Mouse (Mus musculus) cerebellum, adult 2 months (tissue): ENCODE results near the gene Gpc1. TPM values are rescaled to one million over a fixed set of nuclear protein-coding genes. Genes with fewer than 3 reads are reported as not detected.
A peak's percentile ranks its signal among the peaks of the same experiment; 100 is the strongest.

ENCODE experiments used
- DNase-seq, 2 experiments: peaks; one replicate each; pipeline ENCODE4 v3.0.0; 2021
- H3K27ac ChIP-seq: fragments of 200-500 bp; 2 replicates; pipeline ENCODE4 v1.5.1; 2012; ENCODE audit warnings: low read length, control low read depth, inconsistent platforms; ENCODE audit not compliant: insufficient read depth
- H3K27me3 ChIP-seq: fragments of 200-500 bp; 2 replicates; pipeline ENCODE4 v1.6.1; 2012; ENCODE audit warnings: inconsistent platforms, mild to moderate bottlenecking, low read length, moderate library complexity; ENCODE audit not compliant: control insufficient read depth, insufficient read depth
- H3K4me1 ChIP-seq: fragments of 200-500 bp; 2 replicates; pipeline ENCODE4 v1.6.1; 2011; ENCODE audit warnings: low read length; ENCODE audit not compliant: control insufficient read depth, insufficient read depth
- H3K4me3 ChIP-seq: fragments of 200-500 bp; replicated peaks from 2 replicates; pipeline ENCODE3; 2011; ENCODE audit warnings: mild to moderate bottlenecking, low read depth, low read length, control low read depth; ENCODE audit not compliant: insufficient read depth
- CTCF ChIP-seq: fragments of 200-500 bp; IDR thresholded peaks from 2 replicates; pipeline ENCODE4 v1.5.1; 2011; ENCODE audit warnings: low read depth, mild to moderate bottlenecking, control low read depth, low read length, moderate library complexity, borderline replicate concordance; ENCODE audit not compliant: insufficient read depth
- POLR2A ChIP-seq: fragments of 200-500 bp; IDR thresholded peaks from 2 replicates; pipeline ENCODE4 v1.6.1; 2011; ENCODE audit warnings: low read length, control low read depth, borderline replicate concordance; ENCODE audit not compliant: insufficient read depth
- WGBS: fragments of 180-500 bp; shearing (Covaris S2); methylation state at CpG from one replicate; pipeline ENCODE4 v1.1.7; 2018; 5-methylcytosine and 5-hydroxymethylcytosine counted together
- polyA plus RNA-seq: library from polyadenylated mRNA; depleted of rRNA; stranded (reverse); fragments of >200 nt; gene quantifications from 2 replicates; pipeline ENCODE4 v1.2.3, GENCODE M21; 2012

The Gpc1 gene
- polyA plus RNA-seq, 1 experiment: 62.5 TPM

DNA sequence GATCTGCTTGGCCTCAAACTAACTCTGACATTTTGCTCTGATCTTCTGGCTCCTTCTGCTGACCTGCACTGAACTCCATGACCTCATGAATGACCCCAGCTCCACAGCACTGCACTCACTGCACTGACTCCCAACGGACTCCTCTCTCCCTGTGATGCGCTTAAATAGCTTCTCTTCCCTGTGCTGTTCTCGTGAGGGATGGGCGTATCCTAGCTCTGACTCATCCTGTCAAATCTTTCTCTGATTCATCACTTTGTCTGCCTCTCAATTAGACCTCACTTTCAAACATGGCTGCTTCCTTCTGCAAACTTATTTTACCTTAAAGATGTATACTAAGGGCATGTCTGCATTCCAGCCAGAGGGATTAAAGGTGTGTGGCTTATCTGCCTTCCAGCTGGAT is 21.8 kb upstream of the Gpc1 start:
- no peak overlapping the region for H3K27ac ChIP-seq
- no peak for DNase-seq
- TF ChIP-seq CTCF: no peak
- TF ChIP-seq POLR2A: no peak
- no peaks in the 10 kb centered on the region for H3K4me1 ChIP-seq
- no peaks in the 10 kb centered on the region for H3K27me3 ChIP-seq
- WGBS: 84% methylated on average over 4 of the region's 4 CpGs
- H3K4me3 ChIP-seq: no peak overlapping the region

DNA sequence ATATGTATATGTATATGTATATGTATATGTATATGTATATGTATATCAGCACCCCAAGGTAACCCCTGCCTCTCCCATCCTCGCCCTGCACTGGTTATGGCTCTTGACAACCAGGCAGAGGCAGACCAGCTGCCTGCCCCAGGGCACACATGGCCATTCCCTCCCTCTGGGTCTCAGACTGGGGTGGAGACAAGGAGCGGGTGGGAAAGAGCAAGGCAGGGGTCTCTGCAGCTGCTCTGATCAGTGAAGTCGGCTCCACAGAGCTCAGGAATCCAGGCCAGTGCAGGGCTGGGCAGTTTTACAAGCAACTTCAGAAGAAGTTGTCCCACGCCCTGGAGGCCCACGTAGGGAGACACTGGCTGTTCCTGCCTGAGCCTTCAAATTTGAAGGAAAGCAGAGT is 17.1 kb upstream of the Gpc1 start:
- no peak for DNase-seq
- H3K4me3 ChIP-seq: no peak overlapping the region
- H3K27ac ChIP-seq: no peak overlapping the region
- H3K4me1 ChIP-seq: no peaks in the 10 kb centered on the region
- WGBS: 77% methylated on average over 5 of the region's 5 CpGs
- TF ChIP-seq POLR2A (no peak), CTCF (no peak)
- no peaks in the 10 kb centered on the region for H3K27me3 ChIP-seq

GRCm38 (mm10) chr1:92815100-92815499 is 16.3 kb upstream of the Gpc1 start:
- WGBS: 65% methylated on average over 9 of the region's 9 CpGs
- no peak overlapping the region for H3K4me3 ChIP-seq
- DNase-seq: no peak
- TF ChIP-seq CTCF (no peak), POLR2A (no peak)
- no peak overlapping the region for H3K27ac ChIP-seq
- H3K4me1 ChIP-seq: no peaks in the 10 kb centered on the region
- no peaks in the 10 kb centered on the region for H3K27me3 ChIP-seq

DNA sequence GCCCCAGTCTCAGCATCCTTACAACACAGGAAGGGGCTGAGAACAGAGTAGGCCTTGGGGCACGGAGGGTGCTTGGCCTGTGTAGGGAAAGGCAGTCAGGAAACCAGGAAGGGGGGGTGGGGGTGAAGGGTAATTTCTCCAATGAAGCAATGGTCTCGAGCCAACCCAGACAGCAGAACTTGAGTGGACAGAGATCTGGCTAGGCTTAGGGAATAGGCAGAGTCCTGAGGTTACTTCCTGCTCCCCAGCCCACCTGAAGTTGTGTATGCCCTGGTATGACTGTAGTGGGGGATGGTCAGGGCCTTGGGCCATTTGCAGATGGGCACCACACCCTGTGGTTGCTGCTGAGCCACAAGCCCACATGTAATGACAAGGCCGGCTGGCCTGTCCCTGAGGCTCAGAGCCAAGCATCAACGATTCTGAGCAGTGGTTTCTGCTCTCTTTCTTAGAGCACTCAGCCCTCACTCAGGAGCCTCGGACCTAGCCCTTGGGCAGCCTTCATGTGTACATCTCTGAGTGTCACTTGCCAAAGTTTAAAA is 15.6 kb upstream of the Gpc1 start:
- no peak for DNase-seq
- TF ChIP-seq CTCF: no peak
- no peak for TF ChIP-seq POLR2A
- Histone ChIP-seq H3K4me3 (no peak overlapping the region), H3K27me3 (no peaks in the 10 kb centered on the region), H3K27ac (no peak overlapping the region), H3K4me1 (no peaks in the 10 kb centered on the region)
- 60% methylated on average over 5 of the region's 5 CpGs for WGBS

GRCm38 (mm10) chr1:92830626-92831187 is 738 bp upstream of the Gpc1 start:
- Histone ChIP-seq H3K4me1 (peaks cover 14% of the 10 kb centered on the region), H3K27ac (peak overlapping the region; percentile 95), H3K4me3 (peak overlapping the region; percentile 85), H3K27me3 (no peaks in the 10 kb centered on the region)
- peak in 1 of 2 experiments; percentile 42 for DNase-seq
- 3% methylated on average over 13 of the region's 13 CpGs for WGBS
- no peak for TF ChIP-seq CTCF
- no peak; the same call in 1 of the 2 replicates for TF ChIP-seq POLR2A

GRCm38 (mm10) chr1:92832011-92833010 is 866 bp downstream of the Gpc1 start:
- 1% methylated on average over 62 of the region's 62 CpGs for WGBS
- Histone ChIP-seq H3K27ac (peak overlapping the region; percentile 84), H3K4me1 (peaks cover 20% of the 10 kb centered on the region), H3K4me3 (peak overlapping the region; percentile 86), H3K27me3 (no peaks in the 10 kb centered on the region)
- TF ChIP-seq CTCF (no peak), POLR2A (no peak)
- DNase-seq: peak; percentile 50 to 71

DNA sequence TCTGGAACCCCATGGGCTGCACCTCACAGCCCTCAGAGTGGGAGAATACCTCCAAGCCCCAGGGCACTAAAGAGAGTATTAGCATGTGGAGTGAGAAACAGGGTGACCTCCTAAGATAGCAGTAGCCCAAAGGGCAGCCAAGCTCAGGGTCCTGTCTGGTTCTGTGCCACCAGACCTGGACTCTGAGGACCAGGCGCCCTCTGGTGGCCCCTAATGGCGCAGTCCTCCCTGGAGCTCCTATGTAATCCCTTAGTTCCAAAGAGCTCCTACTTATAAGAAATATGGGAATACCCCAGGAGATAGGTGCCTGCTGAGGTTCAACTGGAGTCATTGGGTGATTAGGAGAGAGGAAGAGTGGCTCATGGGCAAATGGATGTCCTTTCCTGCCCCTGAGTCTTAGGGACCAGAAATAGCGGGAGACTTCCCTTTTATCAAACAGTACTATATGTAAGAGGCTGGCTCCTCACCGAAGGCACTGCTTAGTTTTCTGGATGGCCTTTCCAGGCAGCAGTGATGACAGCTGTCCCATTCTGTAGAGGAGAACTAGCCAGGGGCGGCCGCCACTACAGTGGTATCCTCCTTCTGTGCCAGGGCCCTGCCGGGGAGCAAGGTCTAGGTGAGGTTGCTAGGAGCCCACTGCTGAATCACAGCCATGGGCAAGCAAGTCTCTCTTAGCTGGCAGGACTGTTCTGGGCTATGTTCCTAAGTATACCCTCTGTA is 2.7 kb downstream of the Gpc1 start:
- 16% methylated on average over 7 of the region's 7 CpGs for WGBS
- Histone ChIP-seq H3K4me3 (peak overlapping the region; percentile 24), H3K4me1 (peaks cover 37% of the 10 kb centered on the region), H3K27ac (no peak overlapping the region), H3K27me3 (no peaks in the 10 kb centered on the region)
- DNase-seq: peak; percentile 82 to 87
- no peak for TF ChIP-seq POLR2A
- peak; percentile 87 for TF ChIP-seq CTCF
